Mouse (Mus musculus) naive thymus-derived CD4-positive, alpha-beta T cell, adult 2 months (primary cell): ENCODE measurements around the gene Ddx42.
"Not testable (repeated sequence)": the region's sequence is repeated elsewhere in the genome, so short reads cannot be mapped to it uniquely, and the experiment has no call there.

Source experiments
- DNase-seq: peaks from one replicate; pipeline ENCODE4 v3.0.0-alpha.2; 2011; ENCODE audit warnings: low read depth

Gene Ddx42

GRCm38 (mm10) chr11:106201337-106202122 is 15.2 kb upstream of the Ddx42 start:
- peak; percentile 78 for DNase-seq

GRCm38 (mm10) chr11:106202123-106202465 is 14.6 kb upstream of the Ddx42 start, which contains the start of gene Strada:
Gene Strada, minus strand, starts transcription at chr11:106202168.
- DNase-seq, result no peak

- no peak for DNase-seq
These were observed 4.0 kb upstream of the Ddx42 start for GRCm38 (mm10) chr11:106212771-106213170.

GRCm38 (mm10) chr11:106214856-106215255 is 1.9 kb upstream of the Ddx42 start:
- no peak for DNase-seq

- no peak for DNase-seq
These were observed 1.3 kb upstream of the Ddx42 start for GRCm38 (mm10) chr11:106215450-106215859.

- peak; percentile 99 for DNase-seq
These were observed 598 bp upstream of the Ddx42 start, which contains the start of gene Ccdc47 for GRCm38 (mm10) chr11:106215927-106216729. Gene Ccdc47, minus strand, starts transcription at chr11:106216344.

- DNase-seq, result no peak
These were observed 3.9 kb downstream of the Ddx42 start for GRCm38 (mm10) chr11:106220603-106221002.

- not testable (repeated sequence) for DNase-seq
These were observed 17.3 kb downstream of the Ddx42 start for GRCm38 (mm10) chr11:106233978-106234377.

- peak; percentile 51 for DNase-seq
These were observed 30.1 kb downstream of the Ddx42 start for GRCm38 (mm10) chr11:106246834-106247233.

GRCm38 (mm10) chr11:106249326-106249725 is 32.6 kb downstream of the Ddx42 start:
- no peak for DNase-seq

- peak; percentile 27 for DNase-seq
These were observed 38.0 kb downstream of the Ddx42 start for GRCm38 (mm10) chr11:106254767-106255166.

GRCm38 (mm10) chr11:106255174-106255573 is 38.4 kb downstream of the Ddx42 start:
- DNase-seq, result no peak

- DNase-seq, result peak; percentile 98
These were observed 39.1 kb downstream of the Ddx42 start, which contains the start of the genes Ftsj3 and Psmc5 for GRCm38 (mm10) chr11:106255685-106256451. Gene Ftsj3, minus strand, starts transcription at chr11:106256079. Gene Psmc5, plus strand, starts transcription at chr11:106256154.

- DNase-seq, result no peak
These were observed 40.0 kb downstream of the Ddx42 start for GRCm38 (mm10) chr11:106256775-106257174.

GRCm38 (mm10) chr11:106260826-106261450 is 44.2 kb downstream of the Ddx42 start:
- no peak for DNase-seq

- no peak for DNase-seq
These were observed 47.2 kb downstream of the Ddx42 start for GRCm38 (mm10) chr11:106263963-106264362.

- no peak for DNase-seq
These were observed 48.3 kb downstream of the Ddx42 start for GRCm38 (mm10) chr11:106264988-106265387.

GRCm38 (mm10) chr11:106265570-106265969 is 48.8 kb downstream of the Ddx42 start:
- no peak for DNase-seq

GRCm38 (mm10) chr11:106266431-106266830 is 49.7 kb downstream of the Ddx42 start:
- DNase-seq, result no peak

GRCm38 (mm10) chr11:106267311-106267852 is 50.7 kb downstream of the Ddx42 start:
- no peak for DNase-seq

GRCm38 (mm10) chr11:106267871-106268270 is 51.1 kb downstream of the Ddx42 start:
- no peak for DNase-seq
